Mouse (Mus musculus) cerebellum, postnatal 10 days (tissue): ENCODE measurements around the gene Klrb1a.

Experiments used
- DNase-seq, 2 experiments: peaks; one replicate each; pipeline ENCODE4 v3.0.0; 2021; ENCODE audit warnings: mixed read lengths in 2 of 2

Gene Klrb1a

GRCm38 (mm10) chr6:128599555-128599954 lies 23.8 kb downstream of the Klrb1a start:
- DNase-seq = peak; percentile 16 to 38

- DNase-seq = no peak
Measured at GRCm38 (mm10) chr6:128598256-128599047, 24.9 kb downstream of the Klrb1a start.

- peak; percentile 61 to 78 for DNase-seq
Measured at GRCm38 (mm10) chr6:128597121-128597522, 26.2 kb downstream of the Klrb1a start.

GRCm38 (mm10) chr6:128594651-128595050 lies 28.7 kb downstream of the Klrb1a start:
- DNase-seq = no peak

GRCm38 (mm10) chr6:128589426-128589825 lies 33.9 kb downstream of the Klrb1a start:
- no peak for DNase-seq

- no peak for DNase-seq
Measured at GRCm38 (mm10) chr6:128587619-128588018, 35.7 kb downstream of the Klrb1a start.

- DNase-seq = peak; percentile 51 to 58
Measured at GRCm38 (mm10) chr6:128585642-128586245, 37.6 kb downstream of the Klrb1a start.

- peak; percentile 71 to 78 for DNase-seq
Measured at GRCm38 (mm10) chr6:128584070-128584660, 39.2 kb downstream of the Klrb1a start.

GRCm38 (mm10) chr6:128581508-128581907 lies 41.8 kb downstream of the Klrb1a start, which contains the start of gene A2ml1:
TSS of gene A2ml1 (minus strand) at chr6:128581608.
- DNase-seq = no peak

- no peak for DNase-seq
Measured at GRCm38 (mm10) chr6:128577301-128577700, 46.0 kb downstream of the Klrb1a start.

GRCm38 (mm10) chr6:128566589-128566988 lies 56.7 kb downstream of the Klrb1a start:
- DNase-seq = no peak
